Mouse (Mus musculus): ENCODE measurements around the gene Stard3. TPM values are rescaled to one million over a fixed set of nuclear protein-coding genes. Genes with fewer than 3 reads are reported as not detected.

Stard3 gene
- polyA plus RNA-seq, 1 experiment: 14.9 TPM

- Histone ChIP-seq H3K27ac (ENCODE audit: insufficient read depth, low read length) (no peak overlapping the region), H3K4me3 (ENCODE audit: insufficient read depth, low read length) (no peak overlapping the region), H3K4me1 (ENCODE audit: control insufficient read depth, insufficient read depth, low read length) (0 out of 2 replicates have a peak, but pooled peaks cover 4% of the 10 kb centered on the region)
- no peak for TF ChIP-seq POLR2A (IDR thresholded peaks at IDR 0.05; ENCODE audit: low read depth, low read length)
- no peak for TF ChIP-seq CTCF (IDR thresholded peaks at IDR 0.05; ENCODE audit: borderline replicate concordance, insufficient read depth, low read length)
These were observed 1.4 kb upstream of the Stard3 start for GRCm38 (mm10) chr11:98356625-98357394.

GRCm38 (mm10) chr11:98357396-98358160 lies 590 bp upstream of the Stard3 start:
- no peak for TF ChIP-seq CTCF (IDR thresholded peaks at IDR 0.05; ENCODE audit: borderline replicate concordance, insufficient read depth, low read length)
- no peak for TF ChIP-seq POLR2A (IDR thresholded peaks at IDR 0.05; ENCODE audit: low read depth, low read length)
- peak overlapping the region; percentile 27; the same call in 1 of the 2 replicates for H3K27ac ChIP-seq (ENCODE audit: insufficient read depth, low read length)
- H3K4me3 ChIP-seq (ENCODE audit: insufficient read depth, low read length): peak overlapping the region; percentile 39
- 0 out of 2 replicates have a peak, but pooled peaks cover 4% of the 10 kb centered on the region for H3K4me1 ChIP-seq (ENCODE audit: control insufficient read depth, insufficient read depth, low read length)

GRCm38 (mm10) chr11:98360866-98361521 lies 2.8 kb downstream of the Stard3 start:
- Histone ChIP-seq H3K27ac (ENCODE audit: insufficient read depth, low read length) (no peak overlapping the region), H3K4me1 (ENCODE audit: control insufficient read depth, insufficient read depth, low read length) (0 out of 2 replicates have a peak, but pooled peaks cover 4% of the 10 kb centered on the region), H3K4me3 (ENCODE audit: insufficient read depth, low read length) (no peak overlapping the region)
- TF ChIP-seq CTCF (IDR thresholded peaks at IDR 0.05; ENCODE audit: borderline replicate concordance, insufficient read depth, low read length): no peak
- TF ChIP-seq POLR2A (IDR thresholded peaks at IDR 0.05; ENCODE audit: low read depth, low read length): no peak

GRCm38 (mm10) chr11:98363817-98364216 lies 5.6 kb downstream of the Stard3 start:
- Histone ChIP-seq H3K27ac (ENCODE audit: insufficient read depth, low read length) (no peak overlapping the region), H3K4me3 (ENCODE audit: insufficient read depth, low read length) (no peak overlapping the region), H3K4me1 (ENCODE audit: control insufficient read depth, insufficient read depth, low read length) (0 out of 2 replicates have a peak, but pooled peaks cover 4% of the 10 kb centered on the region)
- TF ChIP-seq CTCF (IDR thresholded peaks at IDR 0.05; ENCODE audit: borderline replicate concordance, insufficient read depth, low read length) (no peak), POLR2A (IDR thresholded peaks at IDR 0.05; ENCODE audit: low read depth, low read length) (no peak)

- Histone ChIP-seq H3K4me1 (ENCODE audit: control insufficient read depth, insufficient read depth, low read length) (0 out of 2 replicates have a peak, but pooled peaks cover 2% of the 10 kb centered on the region), H3K27ac (ENCODE audit: insufficient read depth, low read length) (no peak overlapping the region), H3K4me3 (ENCODE audit: insufficient read depth, low read length) (no peak overlapping the region)
- no peak for TF ChIP-seq CTCF (IDR thresholded peaks at IDR 0.05; ENCODE audit: borderline replicate concordance, insufficient read depth, low read length)
- no peak for TF ChIP-seq POLR2A (IDR thresholded peaks at IDR 0.05; ENCODE audit: low read depth, low read length)
These were observed 6.2 kb downstream of the Stard3 start for GRCm38 (mm10) chr11:98364410-98364809.

- H3K4me1 ChIP-seq (ENCODE audit: control insufficient read depth, insufficient read depth, low read length): no peaks in the 10 kb centered on the region
- TF ChIP-seq CTCF (IDR thresholded peaks at IDR 0.05; ENCODE audit: borderline replicate concordance, insufficient read depth, low read length): no peak
- TF ChIP-seq POLR2A (IDR thresholded peaks at IDR 0.05; ENCODE audit: low read depth, low read length): no peak
- no peak overlapping the region for H3K27ac ChIP-seq (ENCODE audit: insufficient read depth, low read length)
- no peak overlapping the region for H3K4me3 ChIP-seq (ENCODE audit: insufficient read depth, low read length)
These were observed 8.1 kb downstream of the Stard3 start for GRCm38 (mm10) chr11:98366290-98366689.

GRCm38 (mm10) chr11:98367171-98367862 lies 9.1 kb downstream of the Stard3 start:
- Histone ChIP-seq H3K4me1 (ENCODE audit: control insufficient read depth, insufficient read depth, low read length) (no peaks in the 10 kb centered on the region), H3K4me3 (ENCODE audit: insufficient read depth, low read length) (no peak overlapping the region), H3K27ac (ENCODE audit: insufficient read depth, low read length) (no peak overlapping the region)
- TF ChIP-seq CTCF (IDR thresholded peaks at IDR 0.05; ENCODE audit: borderline replicate concordance, insufficient read depth, low read length) (no peak), POLR2A (IDR thresholded peaks at IDR 0.05; ENCODE audit: low read depth, low read length) (no peak)

- no peak overlapping the region for H3K27ac ChIP-seq (ENCODE audit: insufficient read depth, low read length)
- TF ChIP-seq POLR2A (IDR thresholded peaks at IDR 0.05; ENCODE audit: low read depth, low read length) (no peak), CTCF (IDR thresholded peaks at IDR 0.05; ENCODE audit: borderline replicate concordance, insufficient read depth, low read length) (no peak)
- no peak overlapping the region for H3K4me3 ChIP-seq (ENCODE audit: insufficient read depth, low read length)
- no peaks in the 10 kb centered on the region for H3K4me1 ChIP-seq (ENCODE audit: control insufficient read depth, insufficient read depth, low read length)
These were observed 9.7 kb downstream of the Stard3 start for GRCm38 (mm10) chr11:98367863-98368186.

- Histone ChIP-seq H3K4me1 (ENCODE audit: control insufficient read depth, insufficient read depth, low read length) (no peaks in the 10 kb centered on the region), H3K27ac (ENCODE audit: insufficient read depth, low read length) (no peak overlapping the region), H3K4me3 (ENCODE audit: insufficient read depth, low read length) (no peak overlapping the region)
- TF ChIP-seq POLR2A (IDR thresholded peaks at IDR 0.05; ENCODE audit: low read depth, low read length) (no peak), CTCF (IDR thresholded peaks at IDR 0.05; ENCODE audit: borderline replicate concordance, insufficient read depth, low read length) (no peak)
These were observed 11.2 kb downstream of the Stard3 start for GRCm38 (mm10) chr11:98369337-98369736.
